Mouse (Mus musculus): ENCODE results near the gene Rnls. TPM values are rescaled to one million over a fixed set of nuclear protein-coding genes. Genes with fewer than 3 reads are reported as not detected.
A peak's percentile ranks its signal among the peaks of the same experiment; 100 is the strongest.

Rnls gene
- total RNA-seq, 2 experiments from 2014 or later = 15.3 to 18.0 TPM

DNA sequence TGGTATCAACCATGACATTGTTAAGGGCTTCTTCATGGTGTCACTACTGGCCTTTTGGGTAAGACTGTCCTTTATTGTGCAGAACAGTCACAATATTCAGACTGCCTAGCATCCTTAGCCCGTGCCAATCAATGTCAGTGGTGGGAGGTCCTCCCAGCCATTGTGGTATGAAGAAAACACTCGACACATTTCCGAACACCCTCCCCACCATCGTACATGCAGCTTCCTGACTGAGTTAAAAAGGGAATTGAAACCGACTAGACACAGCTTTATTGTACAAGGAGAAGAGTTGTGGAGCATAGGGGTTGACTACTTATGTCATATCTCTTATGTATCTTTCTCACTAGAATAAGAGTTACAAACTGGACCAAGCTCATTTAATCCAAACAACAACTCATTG is 272.1 kb downstream of the Rnls start:
- intact Hi-C loops (cut with DNase I) = loop anchor here (5.0 kb wide), 1 partner anchor 102 kb away; no protein-coding TSS in a partner anchor

DNA sequence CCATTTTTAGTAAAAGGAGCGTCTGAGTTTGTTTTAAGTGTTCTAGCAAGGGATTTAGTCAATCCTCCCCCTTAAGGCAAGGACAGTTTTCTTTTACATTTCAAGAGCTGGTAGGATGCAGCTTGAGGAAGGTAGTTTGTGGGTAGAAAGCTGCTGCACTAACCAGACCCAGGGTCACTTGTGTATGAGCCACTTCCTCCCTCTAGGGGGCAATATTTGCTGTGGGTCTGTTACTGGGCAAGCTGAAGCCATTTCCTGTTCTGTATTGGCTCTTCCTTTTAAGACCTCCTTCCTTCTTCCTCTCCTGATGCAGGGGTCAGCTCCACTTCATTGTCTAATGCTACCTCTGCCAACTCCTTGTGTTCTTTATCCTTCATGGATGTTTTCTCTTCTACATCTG is 273.2 kb downstream of the Rnls start:
- no peak for DNase-seq (ENCODE audit: low spot score)
- intact Hi-C loops (cut with DNase I) = no loop called here

More for the DNA sequence above, 272.1 kb downstream of the Rnls start:
- DNase-seq (ENCODE audit: low spot score) = no peak

DNA sequence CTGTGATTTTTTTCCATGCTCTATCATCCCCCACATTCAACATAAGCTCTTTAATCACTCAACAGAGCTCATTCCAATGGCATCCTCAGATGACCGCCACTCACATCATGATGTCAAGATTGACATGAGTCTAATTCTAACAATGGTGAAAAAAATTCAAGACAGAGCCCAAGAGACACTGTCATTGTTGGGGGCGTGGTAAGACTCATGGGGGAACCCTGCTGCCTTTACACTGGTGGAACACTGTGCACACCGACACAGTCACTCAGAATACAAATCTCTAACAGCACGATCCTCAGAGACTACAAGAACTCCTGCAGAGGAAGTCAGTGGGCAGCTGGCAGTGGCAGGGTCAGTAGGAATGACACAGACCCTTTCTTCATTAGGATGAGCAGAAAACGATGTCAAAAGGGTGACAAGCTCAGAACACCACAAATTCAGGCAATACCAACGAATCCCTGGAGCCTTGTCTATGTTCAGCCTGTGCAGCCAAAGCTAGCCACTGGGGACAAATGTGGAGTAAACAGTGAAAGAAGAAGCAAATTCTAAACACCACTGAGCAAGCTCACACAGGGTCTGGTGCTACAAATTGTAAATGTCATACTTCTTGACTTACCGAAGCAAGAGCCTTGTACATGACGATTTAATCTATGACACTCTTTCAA is 277.3 kb downstream of the Rnls start:
- intact Hi-C loops (cut with DNase I) = loop anchor here (5.0 kb wide), 1 partner anchor 37 kb away; no protein-coding TSS in a partner anchor
- no peak for DNase-seq (ENCODE audit: low spot score)

DNA sequence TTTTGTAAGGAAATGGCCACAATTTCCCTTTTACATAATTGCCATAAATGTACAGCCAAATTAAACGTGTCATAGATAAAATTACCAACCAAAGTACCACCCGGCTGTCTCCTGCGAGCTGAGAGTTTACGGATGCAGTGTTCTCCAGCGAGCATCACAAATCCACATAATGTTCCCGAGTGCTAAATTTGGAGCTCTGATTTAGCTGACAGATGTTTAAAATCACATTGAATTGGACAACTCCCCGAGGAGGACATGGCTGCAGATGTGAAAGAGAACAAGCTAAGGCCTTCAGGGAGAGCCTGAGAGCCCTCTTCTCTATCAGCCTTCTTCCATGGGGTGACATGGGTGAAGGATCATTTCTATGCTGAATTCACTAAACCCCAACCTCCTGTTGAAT is 278.3 kb downstream of the Rnls start:
- DNase-seq (ENCODE audit: low spot score) = peak; percentile 27
- intact Hi-C loops (cut with DNase I) = loop anchor here (5.0 kb wide), 1 partner anchor 36 kb away; no protein-coding TSS in a partner anchor

DNA sequence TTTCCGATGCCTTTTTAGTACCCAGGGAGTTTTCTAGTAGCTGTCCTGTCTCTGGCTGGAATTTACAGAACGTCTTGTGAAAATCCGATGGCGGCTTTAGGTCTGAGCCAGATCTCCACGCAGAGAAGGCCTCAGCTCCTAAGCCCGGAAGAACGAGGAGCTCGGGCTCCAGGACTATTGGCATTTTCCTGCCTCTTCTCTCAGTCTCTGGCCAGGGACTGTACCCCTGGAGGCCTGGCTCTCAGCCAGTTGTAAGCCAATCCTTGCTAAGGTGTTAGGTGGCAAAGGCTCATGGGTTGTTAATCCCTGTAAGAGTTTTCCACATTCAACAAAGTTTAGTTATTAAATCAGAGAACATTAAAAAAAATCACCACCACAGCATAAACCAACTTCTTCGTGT is 281.7 kb downstream of the Rnls start:
- intact Hi-C loops (cut with DNase I) = loop anchor here (5.0 kb wide), 1 partner anchor 33 kb away; no protein-coding TSS in a partner anchor
- peak; percentile 17 for DNase-seq (ENCODE audit: low spot score)

DNA sequence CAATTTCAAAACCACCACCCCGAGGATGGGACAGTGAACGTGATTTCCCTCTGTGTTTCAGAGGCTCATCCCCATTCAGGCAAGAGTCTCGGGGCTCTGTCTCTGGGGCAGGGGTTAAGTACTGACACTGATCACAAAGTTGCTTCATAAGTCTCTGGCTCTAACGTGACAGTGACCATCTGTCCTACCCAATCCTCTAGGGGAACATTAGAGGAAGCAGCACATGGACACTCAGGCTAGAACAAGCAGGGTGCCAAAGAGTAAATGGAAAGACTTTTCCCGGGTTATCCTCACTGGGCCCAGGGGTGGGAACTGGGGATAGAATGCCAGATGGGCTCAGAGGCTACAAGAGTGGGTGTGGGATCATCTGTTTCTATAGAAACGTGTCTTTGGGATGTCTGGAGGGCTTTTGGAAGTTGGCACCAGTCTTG is 282.1 kb downstream of the Rnls start:
- DNase-seq (ENCODE audit: low spot score) = peak; percentile 50
- intact Hi-C loops (cut with DNase I) = loop anchor here (5.0 kb wide), 1 partner anchor 33 kb away; no protein-coding TSS in a partner anchor

DNA sequence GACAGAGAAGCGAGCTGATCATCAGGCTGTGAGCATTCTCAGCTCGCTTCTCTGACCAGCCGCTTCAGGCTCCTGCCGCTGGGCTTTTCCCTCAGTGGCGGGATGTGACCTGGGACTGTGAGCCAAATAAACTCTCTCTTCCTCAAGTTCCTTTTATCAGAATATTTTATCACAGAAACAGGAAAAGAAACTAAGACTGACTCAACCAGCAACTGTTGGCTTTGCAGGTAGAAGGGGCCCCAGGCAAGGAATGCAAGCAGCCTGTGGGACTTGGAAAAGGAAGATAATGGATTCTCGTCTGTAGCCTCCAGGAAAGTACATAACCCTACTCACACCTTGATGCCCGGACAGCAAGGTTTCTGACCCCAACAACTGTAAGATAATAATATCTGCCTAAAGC is 283.0 kb downstream of the Rnls start:
- no peak for DNase-seq (ENCODE audit: low spot score)
- intact Hi-C loops (cut with DNase I) = no loop called here

DNA sequence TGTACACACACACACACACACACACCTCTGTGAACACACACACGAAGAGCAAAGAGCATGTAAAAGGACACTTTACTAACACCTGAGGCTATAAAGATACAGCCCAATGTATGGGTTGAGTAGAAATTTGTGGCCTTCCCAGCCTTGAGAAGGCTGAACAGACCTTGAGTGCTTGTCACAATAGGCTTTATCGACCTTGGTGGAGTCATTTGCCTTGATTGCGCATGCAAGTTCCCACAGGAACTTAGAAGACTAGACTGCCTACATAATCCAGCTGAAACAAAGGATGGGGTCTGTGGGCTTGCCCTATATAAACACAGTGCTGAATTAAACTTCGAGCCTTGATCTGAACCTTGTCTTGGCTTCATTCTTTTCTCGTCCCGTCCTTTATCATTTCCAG is 288.2 kb downstream of the Rnls start:
- DNase-seq (ENCODE audit: low spot score) = no peak
- intact Hi-C loops (cut with DNase I) = no loop called here

DNA sequence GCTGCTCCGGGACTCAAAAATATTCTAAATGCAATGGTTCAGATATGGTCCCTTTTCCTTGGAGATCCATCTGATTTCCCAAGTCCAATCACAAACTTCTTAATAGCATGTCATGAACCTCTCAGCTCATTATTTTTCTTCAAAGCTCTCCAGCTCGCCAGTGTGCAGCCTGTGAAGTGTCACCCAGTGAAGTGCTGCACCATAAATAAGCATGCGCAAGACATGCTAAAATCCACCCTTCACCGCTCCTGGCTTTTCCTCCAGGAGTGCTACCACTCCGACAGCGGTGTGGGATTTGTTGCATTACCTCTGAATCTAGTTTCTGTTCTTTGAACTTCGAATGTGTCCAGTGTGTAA is 289.3 kb downstream of the Rnls start:
- intact Hi-C loops (cut with DNase I) = no loop called here
- no peak for DNase-seq (ENCODE audit: low spot score)

DNA sequence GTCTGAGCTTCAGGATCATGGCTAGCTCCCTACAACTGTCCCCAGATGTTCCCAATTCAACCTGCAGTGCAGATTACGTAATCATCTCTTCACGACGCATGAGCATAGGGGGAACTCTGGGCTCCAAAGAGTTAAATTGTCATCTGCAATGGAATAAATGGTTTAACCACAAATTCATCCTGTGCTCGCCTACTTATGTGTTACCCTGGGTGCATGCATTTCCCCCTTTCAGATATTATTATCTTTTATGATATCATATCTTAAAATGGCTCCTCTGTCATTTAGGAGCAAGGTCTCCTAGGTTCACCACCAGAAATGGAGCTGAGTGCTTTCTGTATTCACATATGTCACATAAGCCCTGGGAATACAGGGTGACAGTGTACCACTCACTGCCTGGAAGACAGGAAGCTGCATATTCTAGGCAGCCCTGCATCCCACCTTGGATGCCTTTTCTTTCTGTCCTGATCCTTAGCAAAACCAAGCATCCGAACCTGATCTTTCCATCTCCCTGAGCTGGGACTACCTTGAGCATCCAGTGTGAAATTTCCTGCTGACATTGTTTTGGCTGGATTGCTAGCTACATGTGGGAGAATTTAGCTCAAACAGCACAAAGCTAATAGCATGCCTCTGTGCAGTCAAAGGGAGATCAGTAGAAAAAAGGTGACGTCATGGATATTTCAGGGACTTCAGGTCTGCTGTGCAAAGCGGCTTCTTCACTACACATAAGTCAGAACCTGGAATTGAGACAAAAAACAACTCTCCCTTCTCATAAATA is 289.9 kb downstream of the Rnls start:
- no peak for DNase-seq (ENCODE audit: low spot score)
- intact Hi-C loops (cut with DNase I) = no loop called here

DNA sequence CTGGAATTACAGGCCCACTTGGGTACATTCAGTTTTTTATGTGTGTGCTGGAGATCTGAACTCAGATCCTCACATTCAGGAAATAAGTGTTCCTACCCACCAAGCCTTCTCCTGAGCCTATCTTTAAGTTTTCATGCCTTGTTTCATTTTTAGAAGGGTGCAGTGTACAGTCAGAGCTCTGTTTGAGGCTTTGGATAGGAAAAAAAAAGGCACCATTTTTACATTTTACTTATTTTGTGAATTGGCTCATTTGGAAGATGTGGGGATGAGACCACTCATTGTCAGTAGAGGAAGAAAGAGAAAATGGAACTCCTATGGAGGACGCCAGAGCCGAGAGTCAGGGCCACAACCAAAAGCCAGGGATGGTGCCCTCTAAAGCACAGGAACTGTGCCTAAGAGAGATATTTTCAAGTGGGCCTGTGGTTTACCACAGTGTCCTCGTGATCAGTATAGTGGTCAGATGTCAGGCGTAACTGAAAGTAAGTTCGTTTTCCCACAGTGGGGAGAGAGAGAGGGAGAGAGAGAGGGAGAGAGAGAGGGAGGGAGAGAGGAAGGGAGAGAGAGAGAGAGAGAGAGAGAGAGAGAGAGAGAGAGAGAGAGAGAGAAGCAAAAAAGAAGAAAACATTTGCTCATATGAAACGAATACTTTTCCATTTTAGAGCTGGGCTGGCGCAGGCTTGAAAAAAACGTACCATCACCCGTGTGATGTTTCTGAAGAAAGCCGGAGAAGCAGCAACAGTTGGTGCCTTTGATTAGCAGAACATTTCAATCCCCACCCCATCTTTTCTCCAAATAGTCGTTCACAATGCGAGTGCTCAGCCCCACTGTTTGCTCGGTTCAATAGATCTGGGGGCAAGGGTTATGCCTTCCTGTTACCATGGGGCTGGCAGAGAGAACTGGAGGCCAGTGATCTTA is 290.7 kb downstream of the Rnls start:
- no peak for DNase-seq (ENCODE audit: low spot score)
- intact Hi-C loops (cut with DNase I) = no loop called here

DNA sequence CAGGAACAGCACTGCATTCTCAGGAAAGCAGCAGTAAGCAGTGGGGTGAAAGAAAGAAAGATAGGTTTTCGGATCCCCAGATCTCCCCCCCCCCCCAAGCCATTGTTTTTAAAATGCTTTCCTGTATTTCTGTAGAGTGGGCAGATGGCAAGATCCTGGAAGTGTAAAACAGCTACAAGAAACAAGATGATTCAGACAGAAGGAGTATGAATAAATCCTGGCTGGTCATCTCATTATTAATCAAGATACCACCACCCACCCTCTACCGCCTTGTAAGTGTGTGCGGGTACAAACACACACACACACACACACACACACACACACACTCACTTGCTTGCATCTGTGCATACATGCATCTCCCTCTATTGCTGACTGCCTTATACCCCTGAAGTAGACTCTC is 291.5 kb downstream of the Rnls start:
- DNase-seq (ENCODE audit: low spot score) = no peak
- intact Hi-C loops (cut with DNase I) = no loop called here

DNA sequence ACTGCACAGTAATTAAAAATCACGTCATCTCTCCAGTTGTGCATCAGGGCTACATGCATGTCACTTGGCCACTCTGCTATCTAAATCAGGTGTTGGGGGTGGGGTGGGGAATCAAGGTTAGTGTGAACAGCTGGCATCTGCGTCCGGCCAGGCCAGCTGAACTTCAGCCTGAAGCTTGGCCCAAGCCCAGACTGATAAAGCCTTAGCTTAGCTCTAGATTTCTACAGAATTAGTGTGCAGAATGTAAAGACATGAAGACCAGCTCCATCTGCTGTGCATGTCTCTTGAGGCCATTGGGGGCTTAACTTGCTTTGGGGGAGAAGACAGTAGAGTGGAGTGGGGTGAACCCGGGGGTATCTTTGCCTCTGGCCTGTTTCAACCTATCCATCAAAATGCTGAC is 292.1 kb downstream of the Rnls start:
- no peak for DNase-seq (ENCODE audit: low spot score)
- intact Hi-C loops (cut with DNase I) = no loop called here

DNA sequence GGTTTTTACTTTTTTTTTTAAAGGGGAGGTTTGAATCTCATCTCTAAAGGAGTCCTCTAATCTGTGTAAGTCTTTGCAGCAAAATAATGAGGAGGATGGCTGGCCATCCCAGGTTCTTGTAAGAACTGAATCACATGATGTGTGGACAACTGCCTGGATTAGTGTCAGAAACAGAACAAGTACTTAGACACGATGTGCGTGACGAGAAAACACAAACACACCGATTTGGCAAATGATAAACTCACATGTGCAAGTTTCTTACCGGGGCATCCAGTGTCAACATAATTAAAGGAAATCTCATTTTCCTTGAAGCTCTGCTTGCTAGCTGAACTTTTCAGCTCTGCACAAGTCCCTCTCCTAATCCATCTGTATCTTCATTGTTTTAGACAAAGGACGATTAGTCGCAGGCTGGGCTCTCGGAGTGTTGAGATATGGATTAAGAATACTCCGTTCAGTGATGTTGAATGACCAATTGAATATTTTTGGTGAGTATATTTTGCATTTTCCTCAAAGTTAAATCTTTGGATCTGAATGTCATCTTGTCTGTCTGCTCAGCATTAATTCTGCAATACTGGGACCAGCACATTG is 292.8 kb downstream of the Rnls start:
- no peak for DNase-seq (ENCODE audit: low spot score)
- intact Hi-C loops (cut with DNase I) = no loop called here

DNA sequence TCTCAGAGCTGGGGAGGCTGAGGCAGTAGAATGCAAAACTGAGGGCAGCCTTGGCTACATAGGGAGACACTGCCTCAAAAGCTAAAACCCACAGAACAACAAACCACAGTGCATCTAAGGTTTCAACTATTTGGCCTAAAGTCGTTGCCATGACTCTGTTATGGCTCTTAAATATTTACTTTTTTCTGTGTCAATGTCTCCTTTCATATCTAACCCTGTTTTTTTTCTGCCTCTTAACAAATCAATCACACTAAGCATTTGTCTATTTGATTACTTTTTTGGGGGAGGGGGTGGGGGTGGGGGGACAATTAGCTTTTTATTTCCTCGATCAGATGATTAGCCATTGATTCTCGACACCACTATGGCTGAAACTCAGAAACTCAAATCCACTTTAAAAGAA is 294.4 kb downstream of the Rnls start:
- no peak for DNase-seq (ENCODE audit: low spot score)
- intact Hi-C loops (cut with DNase I) = no loop called here

DNA sequence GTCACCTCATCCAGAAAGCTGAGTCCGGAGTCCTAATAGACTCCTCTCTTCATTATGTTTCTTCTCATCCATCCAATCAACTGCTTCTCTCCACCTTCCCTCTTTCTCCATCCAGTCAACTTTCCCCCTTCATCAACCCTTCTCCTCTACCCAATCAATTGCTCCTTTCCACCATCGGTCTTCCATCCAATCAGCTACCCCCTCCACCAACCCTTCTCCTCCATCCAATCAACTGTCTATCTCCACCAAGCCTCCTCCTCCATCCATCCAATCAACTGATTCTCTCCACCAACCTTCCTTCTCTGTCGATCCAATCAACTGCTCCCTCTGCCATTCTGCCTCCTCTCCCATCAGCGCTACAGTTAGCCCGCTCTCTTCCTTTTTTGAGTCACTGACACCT is 295.5 kb downstream of the Rnls start:
- intact Hi-C loops (cut with DNase I) = no loop called here
- DNase-seq (ENCODE audit: low spot score) = no peak

DNA sequence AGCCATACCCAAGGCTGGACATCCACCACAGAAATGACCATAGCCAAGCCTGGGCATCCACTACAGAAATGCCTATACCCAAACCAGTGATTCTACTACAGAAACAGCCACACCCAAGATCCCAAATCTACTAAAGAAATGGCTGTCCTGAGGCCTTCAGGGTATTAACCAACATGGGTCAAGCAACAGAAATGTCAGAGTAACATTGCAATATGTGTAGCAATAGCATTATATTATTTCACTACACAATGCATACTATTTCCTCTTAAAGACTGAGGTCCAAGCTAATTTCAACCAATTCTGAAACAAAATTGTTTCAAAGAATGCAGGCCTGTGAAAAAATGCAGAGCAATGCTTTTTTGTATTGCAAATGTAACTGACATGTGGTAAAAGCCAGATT is 299.5 kb downstream of the Rnls start:
- intact Hi-C loops (cut with DNase I) = no loop called here
- no peak for DNase-seq (ENCODE audit: low spot score)

DNA sequence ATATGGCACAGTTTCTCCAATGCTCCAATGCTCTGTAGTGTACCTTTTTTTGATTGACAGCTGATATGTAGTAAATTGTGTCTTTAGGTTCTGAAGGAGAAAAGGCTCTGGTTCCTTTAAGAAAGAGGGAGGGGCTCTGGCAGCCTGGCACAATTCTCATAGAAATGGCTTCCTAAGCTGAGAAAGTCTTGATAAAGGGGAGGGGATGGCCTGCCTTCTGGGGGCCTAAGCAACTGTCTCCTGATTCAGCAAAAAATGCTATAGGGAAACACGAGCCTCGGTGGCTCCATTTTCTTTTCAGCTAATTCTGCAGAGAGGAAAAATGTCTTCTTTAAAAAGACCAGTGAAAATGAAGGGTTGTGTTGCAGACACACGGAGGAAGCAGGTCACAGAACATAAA is 300.8 kb downstream of the Rnls start:
- intact Hi-C loops (cut with DNase I) = no loop called here
- DNase-seq (ENCODE audit: low spot score) = no peak

DNA sequence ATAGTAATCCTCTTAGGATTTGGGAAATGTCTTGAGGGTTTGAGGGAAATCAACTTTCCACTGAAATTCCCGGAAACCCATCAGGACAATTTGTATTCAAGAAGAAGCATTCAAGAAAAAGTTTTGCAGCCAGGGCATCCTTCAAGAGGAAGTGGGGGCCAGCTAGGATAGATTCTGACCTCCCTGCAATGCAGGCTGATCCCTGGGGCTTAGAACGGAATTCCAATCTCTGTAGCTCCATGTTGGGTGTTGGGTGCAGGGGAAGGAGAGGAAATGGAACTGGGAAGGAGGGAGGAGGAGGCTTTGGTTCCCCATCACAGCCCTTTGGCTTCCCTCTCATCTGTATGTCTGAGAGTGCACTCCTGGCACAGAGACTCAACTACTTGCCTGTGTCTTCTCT is 303.2 kb downstream of the Rnls start:
- no peak for DNase-seq (ENCODE audit: low spot score)
- intact Hi-C loops (cut with DNase I) = no loop called here

DNA sequence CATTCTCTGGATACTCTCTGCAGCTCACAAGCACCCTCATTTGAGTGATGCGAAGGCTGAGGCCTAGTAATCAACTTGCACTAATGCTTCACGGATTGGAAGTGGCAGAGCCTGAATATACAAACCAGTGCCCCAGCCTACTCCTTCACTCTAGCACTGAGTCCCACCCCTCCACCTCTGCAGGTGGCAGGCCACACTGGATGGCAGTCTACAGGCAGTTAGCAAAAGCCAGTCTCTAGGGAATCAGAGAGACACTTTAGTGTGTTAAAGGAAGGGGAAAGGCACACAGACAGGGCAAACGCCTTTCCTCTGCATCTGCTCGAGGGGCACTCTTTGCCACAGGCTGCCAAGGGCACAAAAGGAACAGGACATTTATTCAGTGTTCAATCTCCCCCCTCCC is 304.1 kb downstream of the Rnls start:
- intact Hi-C loops (cut with DNase I) = no loop called here
- DNase-seq (ENCODE audit: low spot score) = no peak

All from heart, postnatal 25 days (tissue).